Mouse (Mus musculus) lung, embryonic 14.5 days (tissue): ENCODE data around the gene Gcnt4. TPM values are rescaled to one million over a fixed set of nuclear protein-coding genes. Genes with fewer than 3 reads are reported as not detected.
"Not testable (repeated sequence)": the region's sequence is repeated elsewhere in the genome, so short reads cannot be mapped to it uniquely, and the experiment has no call there.

ENCODE experiments used
- ATAC-seq: fragments of 200-750 bp; cut with Nextera tagmentation; 2 replicates; pipeline ENCODE4 v1.8.0; 2017; ENCODE audit warnings: mild to moderate bottlenecking, moderate TSS enrichment, moderate library complexity; ENCODE audit not compliant: insufficient read depth
- DNase-seq: peaks from one replicate; pipeline ENCODE4 v3.0.0-alpha.2; 2015
- H3K27ac ChIP-seq: fragments of 300-500 bp; sonication (generic); 2 replicates; pipeline ENCODE4 v1.5.1; 2014; ENCODE audit warnings: low read depth, mild to moderate bottlenecking, moderate library complexity
- H3K27me3 ChIP-seq: fragments of 300-500 bp; sonication (generic); 2 replicates; pipeline ENCODE4 v1.6.1; 2014; ENCODE audit warnings: low read length, control low read depth; ENCODE audit not compliant: insufficient read depth
- H3K36me3 ChIP-seq: fragments of 300-500 bp; sonication (generic); 2 replicates; pipeline ENCODE4 v1.6.1; 2014; ENCODE audit warnings: control low read depth; ENCODE audit not compliant: insufficient read depth
- H3K4me1 ChIP-seq: fragments of 300-500 bp; sonication (generic); 2 replicates; pipeline ENCODE4 v1.6.1; 2014; ENCODE audit warnings: antibody characterized with exemption, control low read depth; ENCODE audit not compliant: insufficient read depth
- H3K4me2 ChIP-seq: fragments of 300-500 bp; sonication (generic); 2 replicates; pipeline ENCODE4 v1.6.1; 2014; ENCODE audit warnings: mild to moderate bottlenecking
- H3K4me3 ChIP-seq: fragments of 300-500 bp; sonication (generic); 2 replicates; pipeline ENCODE4 v1.5.1; 2014; ENCODE audit warnings: low read depth, low read length
- H3K9ac ChIP-seq: fragments of 300-500 bp; sonication (generic); 2 replicates; pipeline ENCODE4 v1.6.1; 2014
- H3K9me3 ChIP-seq: fragments of 300-500 bp; sonication (generic); 2 replicates; pipeline ENCODE4 v1.6.1; 2016; ENCODE audit warnings: low read depth, low read length, control low read depth
- CTCF ChIP-seq: IDR thresholded peaks from 2 replicates; pipeline ENCODE4 v1.5.1; 2016; ENCODE audit warnings: antibody characterized with exemption, low read depth
- WGBS: fragments of 180-500 bp; shearing (Covaris S2); extraction: QIAGEN DNeasy Blood & Tissue Kit; methylation state at CpG from one replicate; pipeline ENCODE4 v1.1.7; 2014; 5-methylcytosine and 5-hydroxymethylcytosine counted together
- polyA plus RNA-seq: library from polyadenylated mRNA; unstranded; fragments of >200 nt; fragmentation: Nextera tagmentation; extraction: Ambion mirVana; gene quantifications from 2 replicates; pipeline ENCODE4 v1.2.1, GENCODE M21; 2014

Gene Gcnt4
- polyA plus RNA-seq, 1 experiment from 2014 or later = 0.13 TPM

DNA sequence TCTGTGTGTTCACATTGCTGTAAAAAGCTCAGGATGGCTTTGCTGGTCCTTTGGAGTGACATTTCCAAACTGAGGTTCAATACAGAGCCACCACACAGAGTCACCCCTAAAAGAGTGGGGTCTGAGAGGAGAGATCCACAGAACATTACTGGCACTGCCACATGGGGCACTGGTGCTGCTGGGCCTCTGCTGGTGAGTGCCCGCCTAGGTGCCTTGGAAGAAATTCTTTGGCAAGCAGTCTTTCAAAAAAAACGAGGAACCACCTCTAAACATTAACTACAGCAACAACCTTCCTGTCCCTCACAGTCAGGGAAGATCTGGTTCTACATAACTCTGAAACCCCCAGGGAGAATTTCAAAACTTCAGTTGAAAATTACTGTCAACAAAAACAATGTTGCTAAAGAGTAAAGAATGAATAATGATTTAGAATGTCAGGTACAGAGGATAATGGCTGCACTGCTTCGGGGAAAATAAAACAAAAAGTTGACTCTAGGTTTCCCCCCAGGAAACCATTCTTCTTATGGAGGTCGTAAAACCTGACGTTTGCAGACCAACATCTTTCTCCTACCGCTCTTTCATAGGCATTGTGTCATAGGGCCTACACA is 11.8 kb downstream of the Gcnt4 start:
- H3K27me3 ChIP-seq = no peaks in the 10 kb centered on the region
- 64% methylated on average over 6 of the region's 6 CpGs for WGBS
- H3K4me3 ChIP-seq = no peak overlapping the region
- no peaks in the 10 kb centered on the region for H3K9me3 ChIP-seq
- H3K9ac ChIP-seq = no peak overlapping the region
- H3K36me3 ChIP-seq = no peaks in the 10 kb centered on the region
- 0 out of 2 replicates have a peak, but pooled peaks cover 3% of the 10 kb centered on the region for H3K4me1 ChIP-seq
- DNase-seq = no peak
- ATAC-seq = no peak
- no peak overlapping the region for H3K4me2 ChIP-seq
- H3K27ac ChIP-seq = no peak overlapping the region
- TF ChIP-seq CTCF = no peak

DNA sequence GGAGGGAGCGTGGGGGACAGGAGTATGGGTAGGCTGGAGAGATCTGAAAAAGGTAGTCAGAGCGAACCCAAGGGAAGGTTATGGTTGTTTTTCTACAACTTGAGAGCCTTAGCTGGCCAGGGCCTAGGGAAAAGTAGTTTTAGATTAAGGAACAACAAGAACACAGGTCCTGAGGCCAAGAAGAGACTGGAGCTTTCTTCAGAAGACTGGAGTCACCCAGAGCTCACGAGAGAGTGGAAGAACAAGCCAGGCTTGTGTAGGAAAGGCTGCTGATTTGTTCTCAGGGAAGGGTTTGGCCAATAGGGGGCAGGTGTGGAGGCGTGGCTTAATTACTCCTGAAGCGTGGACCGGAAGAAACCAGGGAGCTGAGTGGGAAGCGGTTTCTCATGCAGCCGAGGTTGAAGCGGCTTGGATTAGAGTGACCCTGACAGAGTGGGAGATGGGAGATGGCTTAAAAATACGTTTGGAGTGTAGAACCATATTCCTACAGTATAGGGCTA is 12.6 kb downstream of the Gcnt4 start:
- Histone ChIP-seq H3K27me3 (no peaks in the 10 kb centered on the region), H3K4me2 (no peak overlapping the region), H3K27ac (no peak overlapping the region), H3K9ac (no peak overlapping the region), H3K4me1 (0 out of 2 replicates have a peak, but pooled peaks cover 3% of the 10 kb centered on the region), H3K36me3 (no peaks in the 10 kb centered on the region), H3K4me3 (no peak overlapping the region), H3K9me3 (no peaks in the 10 kb centered on the region)
- TF ChIP-seq CTCF = peak; percentile 15; the same call in 1 of the 2 replicates
- ATAC-seq (no peak), DNase-seq (no peak)
- WGBS = 70% methylated on average over 10 of the region's 10 CpGs

DNA sequence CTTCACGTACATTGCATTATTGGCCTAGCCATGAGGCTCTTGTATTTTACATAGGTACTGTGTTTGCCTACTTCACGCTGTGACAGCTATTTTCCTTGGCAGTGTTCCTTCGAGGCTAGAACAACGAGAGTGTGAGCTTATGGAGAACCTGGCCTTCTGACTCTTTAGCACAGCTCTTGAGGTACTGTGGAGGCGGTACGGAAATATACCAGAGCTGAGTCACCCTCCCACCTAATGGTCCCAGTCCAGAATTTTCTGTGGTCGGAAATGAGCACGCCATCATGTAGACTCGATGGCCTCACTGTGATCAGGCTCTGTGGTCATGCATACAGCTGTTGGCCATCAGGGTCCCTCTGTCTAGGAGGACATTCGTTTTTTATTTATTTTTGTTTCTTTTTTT is 15.2 kb downstream of the Gcnt4 start:
- DNase-seq = no peak
- 56% methylated on average over 10 of the region's 10 CpGs for WGBS
- Histone ChIP-seq H3K27ac (no peak overlapping the region), H3K4me2 (no peak overlapping the region), H3K36me3 (no peaks in the 10 kb centered on the region), H3K4me3 (no peak overlapping the region), H3K9me3 (no peaks in the 10 kb centered on the region), H3K9ac (no peak overlapping the region), H3K27me3 (no peaks in the 10 kb centered on the region), H3K4me1 (no peaks in the 10 kb centered on the region)
- TF ChIP-seq CTCF = no peak
- no peak for ATAC-seq

- not testable (repeated sequence) for H3K4me2 ChIP-seq, H3K9me3 ChIP-seq, H3K9ac ChIP-seq, H3K4me3 ChIP-seq, H3K36me3 ChIP-seq, H3K27ac ChIP-seq, ATAC-seq, H3K27me3 ChIP-seq, DNase-seq, H3K4me1 ChIP-seq
- WGBS = 82% methylated on average over 11 of the region's 11 CpGs
Measured at GRCm38 (mm10) chr13:96941481-96941880, 17.0 kb downstream of the Gcnt4 start.

DNA sequence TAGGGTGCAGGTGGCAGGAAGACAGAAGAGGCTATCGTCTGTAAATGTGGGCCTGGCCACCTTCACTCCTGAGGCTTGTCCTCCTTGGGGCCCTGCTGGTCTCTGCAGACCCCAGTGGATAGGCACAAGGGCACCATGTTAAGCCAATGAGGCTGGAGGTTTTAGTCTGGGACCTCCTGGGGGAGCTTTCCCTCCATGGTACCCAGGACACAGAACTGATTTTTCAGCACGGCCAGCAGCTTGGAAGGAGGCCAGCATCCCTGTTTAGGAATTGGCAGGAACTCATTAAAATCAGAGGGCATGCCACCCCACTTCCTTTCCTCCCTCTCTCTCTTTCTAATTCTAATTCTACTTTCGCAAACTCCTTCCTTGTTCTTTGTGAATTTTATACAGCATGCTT is 19.1 kb downstream of the Gcnt4 start:
- DNase-seq = peak; percentile 62

DNA sequence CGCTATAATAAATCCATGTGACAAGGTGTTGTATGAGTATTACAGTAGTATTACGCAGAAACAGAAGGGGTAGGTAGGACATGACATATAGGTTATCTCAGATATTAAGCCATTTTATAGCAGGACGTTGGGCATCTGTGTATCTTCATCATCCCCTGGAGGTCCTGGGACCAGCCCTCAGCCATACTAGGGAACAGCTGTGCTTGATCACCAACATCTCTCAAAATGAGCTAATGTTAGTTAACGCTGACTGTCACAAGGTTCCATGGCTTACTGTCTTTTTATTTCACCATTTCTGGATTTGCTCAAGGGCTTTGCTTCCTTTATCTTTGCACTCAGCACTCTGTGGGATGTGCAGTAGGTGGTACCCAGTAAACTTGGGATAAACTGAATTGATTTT is 21.3 kb downstream of the Gcnt4 start:
- Histone ChIP-seq H3K4me1 (no peaks in the 10 kb centered on the region), H3K27me3 (no peaks in the 10 kb centered on the region), H3K36me3 (no peaks in the 10 kb centered on the region), H3K4me2 (no peak overlapping the region), H3K4me3 (no peak overlapping the region), H3K9ac (no peak overlapping the region), H3K27ac (no peak overlapping the region), H3K9me3 (no peaks in the 10 kb centered on the region)
- TF ChIP-seq CTCF = no peak
- DNase-seq = peak; percentile 58
- 58% methylated on average over 4 of the region's 4 CpGs for WGBS
- peak; percentile 52; the same call in 1 of the 2 replicates for ATAC-seq

More for the DNA sequence above, 19.1 kb downstream of the Gcnt4 start:
- Histone ChIP-seq H3K4me3 (no peak overlapping the region), H3K4me2 (no peak overlapping the region), H3K9me3 (no peaks in the 10 kb centered on the region), H3K27ac (no peak overlapping the region), H3K36me3 (no peaks in the 10 kb centered on the region), H3K27me3 (no peaks in the 10 kb centered on the region), H3K4me1 (no peaks in the 10 kb centered on the region), H3K9ac (no peak overlapping the region)
- no peak for TF ChIP-seq CTCF
- 23% methylated on average over 3 of the region's 3 CpGs for WGBS
- no peak for ATAC-seq

GRCm38 (mm10) chr13:96947722-96948121 is 23.2 kb downstream of the Gcnt4 start:
- Histone ChIP-seq H3K9ac (no peak overlapping the region), H3K4me3 (no peak overlapping the region), H3K4me2 (no peak overlapping the region), H3K9me3 (no peaks in the 10 kb centered on the region), H3K4me1 (no peaks in the 10 kb centered on the region), H3K27me3 (no peaks in the 10 kb centered on the region), H3K36me3 (no peaks in the 10 kb centered on the region), H3K27ac (no peak overlapping the region)
- no peak for TF ChIP-seq CTCF
- ATAC-seq = no peak
- WGBS = 82% methylated on average over 7 of the region's 7 CpGs
- DNase-seq = no peak

- no peak for TF ChIP-seq CTCF
- no peak overlapping the region for H3K9ac ChIP-seq
- no peaks in the 10 kb centered on the region for H3K4me1 ChIP-seq
- no peaks in the 10 kb centered on the region for H3K9me3 ChIP-seq
- no peak overlapping the region for H3K4me2 ChIP-seq
- no peak for ATAC-seq
- DNase-seq = no peak
- H3K27me3 ChIP-seq = no peaks in the 10 kb centered on the region
- no peak overlapping the region for H3K4me3 ChIP-seq
- H3K36me3 ChIP-seq = no peaks in the 10 kb centered on the region
- H3K27ac ChIP-seq = no peak overlapping the region
- WGBS = 28% methylated on average over 2 of the region's 2 CpGs
Measured at GRCm38 (mm10) chr13:96951880-96952279, 27.4 kb downstream of the Gcnt4 start.
